Mouse (Mus musculus) brain, embryonic 14.5 days (tissue): ENCODE results near the gene Gpc3.

Source experiments
- CTCF ChIP-seq: fragments of 200-500 bp; IDR thresholded peaks from 2 replicates; pipeline ENCODE4 v1.5.1; 2012; ENCODE audit warnings: inconsistent platforms, mild to moderate bottlenecking, moderate library complexity, borderline replicate concordance; ENCODE audit not compliant: insufficient read depth, insufficient read length; ENCODE audit errors: extremely low read depth
- POLR2A ChIP-seq: fragments of 200-500 bp; IDR thresholded peaks from 2 replicates; pipeline ENCODE4 v1.6.1; 2012; ENCODE audit warnings: mild to moderate bottlenecking, inconsistent platforms, borderline replicate concordance; ENCODE audit not compliant: poor library complexity, insufficient read depth, insufficient read length, severe bottlenecking; ENCODE audit errors: extremely low read depth

GRCm38 (mm10) chrX:52449177-52449576 lies 164.6 kb downstream of the Gpc3 start:
- TF ChIP-seq CTCF: no peak
- TF ChIP-seq POLR2A: no peak
